Mouse (Mus musculus) stomach, postnatal 0 days (tissue): Measurements from ENCODE around the gene Sipa1l1. TPM values are rescaled to one million over a fixed set of nuclear protein-coding genes. Genes with fewer than 3 reads are reported as not detected.

Experiments
- ATAC-seq: fragments of 200-750 bp; cut with Nextera tagmentation; 2 replicates; pipeline ENCODE4 v1.8.0; 2017; ENCODE audit not compliant: low FRiP score, low TSS enrichment
- DNase-seq: peaks from one replicate; pipeline ENCODE4 v3.0.0-alpha.2; 2016; ENCODE audit warnings: low spot score
- H3K27ac ChIP-seq: fragments of 300-500 bp; sonication (generic); replicated peaks from 2 replicates; pipeline ENCODE4 v1.5.1; 2014; ENCODE audit warnings: mild to moderate bottlenecking, control low read depth
- H3K27me3 ChIP-seq: fragments of 300-500 bp; sonication (generic); 2 replicates; pipeline ENCODE4 v1.6.1; 2014; ENCODE audit warnings: low read length; ENCODE audit not compliant: control insufficient read depth, insufficient read depth
- H3K36me3 ChIP-seq: fragments of 300-500 bp; sonication (generic); 2 replicates; pipeline ENCODE4 v1.6.1; 2014; ENCODE audit warnings: low read length, mixed read lengths; ENCODE audit not compliant: control insufficient read depth, insufficient read depth
- H3K4me1 ChIP-seq: fragments of 300-500 bp; sonication (generic); replicated peaks from 2 replicates; pipeline ENCODE4 v1.6.1; 2014; ENCODE audit warnings: antibody characterized with exemption; ENCODE audit not compliant: control insufficient read depth, insufficient read depth
- H3K4me2 ChIP-seq: fragments of 300-500 bp; sonication (generic); replicated peaks from 2 replicates; pipeline ENCODE4 v1.6.1; 2014; ENCODE audit warnings: low read depth, mild to moderate bottlenecking, control low read depth, moderate library complexity
- H3K4me3 ChIP-seq: fragments of 300-500 bp; sonication (generic); 2 replicates; pipeline ENCODE4 v1.5.1; 2014; ENCODE audit warnings: low read depth, low read length, control low read depth
- H3K9ac ChIP-seq: fragments of 300-500 bp; sonication (generic); 2 replicates; pipeline ENCODE4 v1.6.1; 2014; ENCODE audit warnings: mild to moderate bottlenecking, low read length, control low read depth, mixed read lengths
- H3K9me3 ChIP-seq: fragments of 300-500 bp; sonication (generic); 2 replicates; pipeline ENCODE4 v1.6.1; 2016; ENCODE audit warnings: low read length; ENCODE audit not compliant: control insufficient read depth
- CTCF ChIP-seq: IDR thresholded peaks from 2 replicates; pipeline ENCODE4 v1.5.1; 2016; ENCODE audit warnings: antibody characterized with exemption, low read depth, mild to moderate bottlenecking, moderate library complexity
- EP300 ChIP-seq: optimal IDR thresholded peaks from 2 replicates; pipeline ENCODE3; 2016; ENCODE audit warnings: antibody characterized with exemption
- WGBS: fragments of 180-500 bp; shearing (Covaris S2); extraction: QIAGEN DNeasy Blood & Tissue Kit; methylation state at CpG from one replicate; pipeline ENCODE4 v1.1.7; 2014; 5-methylcytosine and 5-hydroxymethylcytosine counted together
- polyA plus RNA-seq: library from polyadenylated mRNA; unstranded; fragments of >200 nt; fragmentation: Nextera tagmentation; extraction: Ambion mirVana; gene quantifications from 2 replicates; pipeline ENCODE4 v1.2.1, GENCODE M21; 2015

Gene Sipa1l1
- polyA plus RNA-seq, 1 experiment from 2014 or later: 9.2 TPM

DNA sequence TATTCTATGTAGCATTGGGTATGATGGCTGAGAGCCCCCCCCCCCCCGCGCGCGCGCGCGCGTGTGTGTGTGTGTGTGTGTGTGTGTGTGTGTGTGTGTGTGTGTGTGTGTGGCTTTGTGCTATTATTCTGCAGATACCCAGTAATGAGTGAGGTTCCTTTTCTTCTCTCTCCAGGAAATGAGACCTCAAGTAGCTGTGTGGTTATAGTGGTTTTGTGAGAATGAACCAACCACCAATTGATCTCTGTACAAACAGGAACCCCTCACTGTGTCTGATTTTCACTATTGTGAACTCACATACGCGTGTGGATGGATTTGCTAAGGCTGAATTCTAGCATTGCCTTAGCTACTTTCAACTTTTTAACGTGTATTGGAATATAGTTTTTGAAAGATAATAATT is 181.0 kb downstream of the Sipa1l1 start:
- DNase-seq: no peak

GRCm38 (mm10) chr12:82350891-82351290 is 181.8 kb downstream of the Sipa1l1 start:
- WGBS: 63% methylated on average over 6 of the region's 6 CpGs
- Histone ChIP-seq H3K27me3 (no peaks in the 10 kb centered on the region), H3K4me3 (no peak overlapping the region), H3K4me2 (no peak overlapping the region), H3K4me1 (no peaks in the 10 kb centered on the region), H3K9ac (no peak overlapping the region), H3K36me3 (no peaks in the 10 kb centered on the region), H3K9me3 (no peaks in the 10 kb centered on the region), H3K27ac (no peak overlapping the region)
- TF ChIP-seq CTCF (no peak), EP300 (no peak)
- DNase-seq (no peak), ATAC-seq (no peak)

More for the DNA sequence above, 181.0 kb downstream of the Sipa1l1 start:
- Histone ChIP-seq H3K4me2 (no peak overlapping the region), H3K4me1 (no peaks in the 10 kb centered on the region), H3K9ac (no peak overlapping the region), H3K4me3 (no peak overlapping the region), H3K27ac (no peak overlapping the region), H3K27me3 (no peaks in the 10 kb centered on the region), H3K36me3 (no peaks in the 10 kb centered on the region), H3K9me3 (no peaks in the 10 kb centered on the region)
- ATAC-seq: no peak
- 89% methylated on average over 5 of the region's 11 CpGs for WGBS
- TF ChIP-seq EP300: no peak
- no peak for TF ChIP-seq CTCF

GRCm38 (mm10) chr12:82353660-82354059 is 184.5 kb downstream of the Sipa1l1 start:
- H3K27ac ChIP-seq: no peak overlapping the region
- WGBS: 48% methylated on average over 2 of the region's 2 CpGs
- TF ChIP-seq EP300 (no peak), CTCF (no peak)
- no peaks in the 10 kb centered on the region for H3K9me3 ChIP-seq
- no peak overlapping the region for H3K9ac ChIP-seq
- no peaks in the 10 kb centered on the region for H3K27me3 ChIP-seq
- no peak overlapping the region for H3K4me3 ChIP-seq
- no peaks in the 10 kb centered on the region for H3K4me1 ChIP-seq
- H3K4me2 ChIP-seq: no peak overlapping the region
- DNase-seq (no peak), ATAC-seq (no peak)
- H3K36me3 ChIP-seq: no peaks in the 10 kb centered on the region

DNA sequence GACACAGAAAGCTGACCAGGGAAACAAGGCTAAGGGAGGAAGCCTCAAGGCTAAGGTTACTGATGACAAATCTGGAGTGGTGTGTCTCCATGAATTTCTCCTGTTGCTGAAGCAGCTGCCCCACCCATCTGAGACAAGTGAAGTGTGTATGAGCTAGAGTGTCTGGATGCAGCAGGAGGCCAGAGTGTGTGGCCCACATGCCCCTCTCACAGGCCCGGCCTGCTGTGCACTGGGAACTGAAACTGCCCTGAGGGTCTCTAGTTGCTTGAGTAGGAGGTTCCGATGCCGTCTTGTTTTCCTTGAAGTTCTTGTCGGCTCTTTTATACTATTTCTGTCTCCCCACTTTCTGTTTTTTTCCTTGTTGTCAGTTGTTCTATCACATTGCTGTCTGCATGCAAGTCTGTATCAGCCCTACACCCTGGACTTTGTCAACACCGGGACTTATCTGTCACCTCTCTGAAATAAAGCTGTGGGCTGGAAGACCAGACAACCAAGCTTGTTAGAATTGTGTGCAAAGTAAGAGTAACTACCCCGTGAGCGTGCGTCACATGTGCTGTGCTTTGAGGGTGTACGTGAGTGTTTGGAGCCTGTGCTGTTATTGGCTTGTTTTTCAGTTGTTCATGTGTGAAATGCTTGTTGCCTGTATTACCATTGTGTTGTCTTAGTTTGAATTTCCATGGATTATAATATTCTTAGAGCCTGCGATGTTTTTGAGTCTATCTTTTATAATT is 186.5 kb downstream of the Sipa1l1 start:
- H3K9me3 ChIP-seq: no peaks in the 10 kb centered on the region
- ATAC-seq: no peak
- no peak overlapping the region for H3K27ac ChIP-seq
- H3K9ac ChIP-seq: no peak overlapping the region; the same call in 1 of the 2 replicates
- H3K4me2 ChIP-seq: no peak overlapping the region
- 84% methylated on average over 10 of the region's 10 CpGs for WGBS
- no peaks in the 10 kb centered on the region for H3K36me3 ChIP-seq
- no peak for DNase-seq
- H3K4me3 ChIP-seq: no peak overlapping the region
- no peaks in the 10 kb centered on the region for H3K4me1 ChIP-seq
- TF ChIP-seq EP300: no peak
- no peak for TF ChIP-seq CTCF
- H3K27me3 ChIP-seq: no peaks in the 10 kb centered on the region

DNA sequence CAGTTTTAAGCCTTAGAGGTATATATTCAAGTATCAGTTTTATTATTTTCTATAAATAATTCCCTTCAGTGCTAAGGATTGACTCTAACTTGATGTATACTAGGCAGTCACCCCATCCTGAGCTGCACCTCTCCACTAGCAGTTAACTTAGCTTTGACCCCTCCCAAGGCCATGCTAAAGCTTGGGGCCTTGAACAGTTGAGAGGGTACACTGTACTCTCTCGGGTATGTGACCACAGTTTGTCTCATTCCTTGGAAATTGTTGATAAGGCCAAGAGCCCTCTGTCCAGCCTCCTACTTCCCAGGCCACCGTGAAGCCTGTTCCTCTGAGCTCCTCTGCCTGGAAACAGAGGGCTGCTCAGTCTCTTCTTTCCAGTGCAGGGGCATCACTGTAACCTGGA is 187.4 kb downstream of the Sipa1l1 start:
- TF ChIP-seq CTCF (no peak), EP300 (no peak)
- Histone ChIP-seq H3K9me3 (no peaks in the 10 kb centered on the region), H3K27ac (no peak overlapping the region), H3K4me2 (no peak overlapping the region), H3K36me3 (no peaks in the 10 kb centered on the region), H3K27me3 (no peaks in the 10 kb centered on the region), H3K4me1 (no peaks in the 10 kb centered on the region), H3K4me3 (no peak overlapping the region), H3K9ac (no peak overlapping the region)
- DNase-seq (no peak), ATAC-seq (no peak)
- WGBS: 63% methylated on average over 2 of the region's 2 CpGs

DNA sequence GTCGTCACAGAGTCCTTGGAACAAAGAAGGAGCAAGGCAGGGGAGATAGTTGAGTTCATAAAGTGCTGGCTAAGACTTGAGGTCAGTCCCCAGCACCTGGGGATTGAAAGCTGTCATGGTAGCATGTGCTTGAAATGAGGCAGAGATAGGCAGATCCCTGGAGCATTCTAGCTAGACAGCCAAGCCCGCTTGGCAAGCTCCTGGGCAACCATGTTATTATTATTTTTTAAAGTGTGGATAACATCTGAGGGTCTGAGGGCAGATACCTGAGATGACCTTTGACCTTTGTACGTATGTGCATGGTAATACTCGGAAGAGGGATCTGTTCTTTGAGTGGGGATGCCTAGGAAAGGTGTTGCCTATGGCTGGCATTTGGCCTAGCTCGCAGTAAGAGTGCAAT is 188.3 kb downstream of the Sipa1l1 start:
- Histone ChIP-seq H3K9ac (no peak overlapping the region), H3K27me3 (no peaks in the 10 kb centered on the region), H3K9me3 (no peaks in the 10 kb centered on the region), H3K4me3 (no peak overlapping the region), H3K36me3 (no peaks in the 10 kb centered on the region), H3K4me1 (no peaks in the 10 kb centered on the region), H3K4me2 (no peak overlapping the region), H3K27ac (no peak overlapping the region)
- no peak for TF ChIP-seq EP300
- DNase-seq (no peak), ATAC-seq (no peak)
- WGBS: 83% methylated on average over 5 of the region's 5 CpGs
